Mouse (Mus musculus): ENCODE measurements at regions not wholly inside any gene's neighbourhood (a gene's known extent, or its start where the extent isn't known, plus 50 kb on each side); places are given as distances from the start of the nearest gene placed in this dataset.
A peak's percentile ranks its signal among the peaks of the same experiment; 100 is the strongest.

GRCm38 (mm10) chr10:101269371-101269770 is 411.9 kb upstream of the Mgat4c start:
- DNase-seq = no peak

DNA sequence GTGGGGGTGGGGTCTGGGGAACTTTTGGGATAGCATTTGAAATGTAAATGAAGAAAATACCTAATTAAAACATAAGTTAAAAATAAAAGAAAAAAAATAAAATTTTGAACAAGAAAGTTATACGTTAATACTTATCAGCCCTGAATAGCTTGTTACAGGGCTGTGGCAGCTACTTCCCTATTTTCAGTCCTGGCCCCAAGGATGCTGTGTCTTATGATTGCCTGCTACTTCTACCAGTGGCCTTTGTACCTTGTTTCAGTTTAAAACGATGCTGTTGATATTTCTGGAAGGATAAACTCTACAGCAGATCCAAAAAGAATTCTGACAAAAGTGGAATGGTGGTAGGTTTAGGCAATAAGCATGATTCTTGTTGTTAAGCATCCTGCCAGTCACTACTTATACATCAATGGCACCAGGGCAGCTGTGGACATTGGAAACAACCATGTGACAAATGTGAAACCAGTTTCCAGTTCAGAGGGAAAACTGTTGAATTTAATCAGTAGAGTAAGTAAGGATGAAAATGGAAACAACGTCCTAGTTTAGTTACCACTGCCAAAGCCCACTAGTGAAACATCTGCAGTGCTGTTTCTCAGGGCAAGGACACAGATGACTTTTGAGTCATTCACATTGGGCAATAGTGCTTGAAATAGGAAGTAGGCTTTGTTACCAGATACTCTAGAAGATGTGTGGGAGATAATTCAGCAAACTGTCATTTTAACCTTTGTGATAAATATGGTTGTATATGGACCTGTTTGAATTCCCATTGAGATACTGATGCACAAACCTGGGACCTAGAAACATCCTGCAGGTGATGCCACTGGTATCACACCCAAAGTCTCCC is 409.6 kb upstream of the Mgat4c start:
- DNase-seq = no peak

- DNase-seq = no peak
Measured at GRCm38 (mm10) chr10:101288082-101288481, 393.2 kb upstream of the Mgat4c start.

DNA sequence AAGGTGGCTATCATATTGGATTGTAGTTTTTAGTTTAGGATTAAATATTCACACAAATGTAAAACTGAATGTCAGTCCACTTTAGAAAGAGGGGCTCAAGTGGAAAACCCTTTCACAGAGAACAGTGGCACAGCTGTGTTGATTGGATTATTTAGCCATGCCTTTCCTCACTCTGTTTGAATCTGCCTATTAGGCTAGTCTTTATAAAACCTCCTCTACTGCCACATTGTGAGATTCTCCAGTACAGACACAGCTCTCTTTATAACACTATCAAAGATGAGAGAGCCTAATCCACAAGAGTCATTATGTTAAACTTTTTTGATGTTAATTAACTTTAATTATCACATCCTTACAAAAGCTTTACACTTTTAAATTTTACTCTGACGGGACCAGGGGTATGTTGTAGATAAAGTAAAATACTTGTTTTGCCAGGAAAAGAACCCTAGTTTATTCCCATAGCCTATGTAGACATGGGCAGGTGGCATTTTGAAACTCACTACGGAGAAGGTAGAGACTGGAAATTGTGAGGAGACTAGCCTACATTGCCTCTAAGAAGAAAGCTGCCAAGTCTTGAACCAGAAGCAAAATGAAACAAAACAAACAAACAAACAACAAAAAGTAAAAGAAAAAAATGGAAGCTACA is 379.0 kb upstream of the Mgat4c start:
- DNase-seq = no peak

DNA sequence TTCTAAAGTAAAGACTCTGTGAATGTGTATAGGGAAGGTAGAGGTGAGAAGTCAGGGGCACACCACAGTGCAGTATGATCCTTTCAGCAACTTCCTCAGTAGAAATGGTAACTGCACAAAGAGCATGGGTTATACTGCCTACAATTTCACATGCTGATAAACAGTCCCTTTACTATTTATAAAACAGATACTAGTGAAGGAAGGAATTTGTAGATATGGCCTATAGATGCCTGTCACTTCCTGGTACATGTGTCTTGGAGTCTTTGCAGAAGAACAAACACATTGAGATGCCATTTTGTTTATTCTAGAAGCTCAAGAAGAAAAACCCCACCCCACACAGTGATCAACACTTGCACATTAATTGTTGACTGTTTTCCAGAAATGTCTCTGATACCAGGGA is 377.2 kb upstream of the Mgat4c start:
- no peak for DNase-seq

DNA sequence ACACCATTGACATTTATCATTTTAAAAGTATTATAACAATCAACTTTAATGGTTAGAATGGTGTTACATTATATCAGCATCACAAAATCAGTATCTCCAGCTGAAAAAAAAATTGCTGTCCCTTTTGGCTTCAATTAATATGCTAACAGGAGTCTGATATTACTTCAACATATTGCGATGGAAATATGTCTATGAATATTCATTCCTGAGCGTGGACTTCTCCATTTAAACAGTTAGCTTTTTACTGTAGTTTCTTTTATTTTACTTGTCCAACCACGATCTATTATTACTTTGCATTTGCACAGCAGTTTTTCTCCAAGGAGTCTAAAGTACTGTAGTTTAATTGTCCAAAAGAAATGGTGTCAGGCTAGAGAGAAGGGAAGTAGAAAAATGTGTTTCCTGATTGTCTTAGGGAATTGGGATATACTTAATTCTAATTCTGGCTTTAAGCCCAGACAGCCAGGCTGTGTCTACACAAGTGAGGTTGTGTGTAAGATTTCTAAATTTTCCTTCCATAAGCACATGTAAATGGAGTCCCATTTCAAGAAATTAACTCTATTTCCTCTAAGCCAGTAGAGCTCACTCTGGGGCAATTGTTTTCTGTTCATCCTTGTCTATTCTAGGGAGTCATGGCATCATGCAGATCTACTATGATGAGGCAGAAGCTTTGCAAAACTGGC is 364.5 kb upstream of the Mgat4c start:
- no peak for DNase-seq

- no peak for DNase-seq
Measured at GRCm38 (mm10) chr10:101321080-101321717, 360.1 kb upstream of the Mgat4c start.

DNA sequence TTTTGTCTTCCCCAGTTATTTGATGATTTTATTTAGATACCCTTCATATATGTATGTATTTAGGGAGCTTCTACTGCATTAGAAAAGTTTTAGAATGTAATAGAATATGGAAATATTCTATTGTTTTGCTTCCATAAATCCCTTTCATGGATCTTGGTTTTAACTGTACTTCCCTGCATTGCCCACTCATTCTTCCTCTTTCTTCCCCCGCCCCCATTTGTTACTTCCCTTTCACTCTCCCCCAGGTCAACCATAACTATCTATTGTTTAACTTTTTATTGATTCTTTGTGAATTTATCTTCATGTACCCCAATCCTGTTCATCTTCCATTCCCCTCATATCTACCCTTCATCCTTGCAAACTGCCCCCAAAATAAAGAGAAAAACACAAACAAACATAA is 356.8 kb upstream of the Mgat4c start:
- DNase-seq = no peak

- no peak for DNase-seq
Measured at GRCm38 (mm10) chr10:101328545-101328944, 352.7 kb upstream of the Mgat4c start.

DNA sequence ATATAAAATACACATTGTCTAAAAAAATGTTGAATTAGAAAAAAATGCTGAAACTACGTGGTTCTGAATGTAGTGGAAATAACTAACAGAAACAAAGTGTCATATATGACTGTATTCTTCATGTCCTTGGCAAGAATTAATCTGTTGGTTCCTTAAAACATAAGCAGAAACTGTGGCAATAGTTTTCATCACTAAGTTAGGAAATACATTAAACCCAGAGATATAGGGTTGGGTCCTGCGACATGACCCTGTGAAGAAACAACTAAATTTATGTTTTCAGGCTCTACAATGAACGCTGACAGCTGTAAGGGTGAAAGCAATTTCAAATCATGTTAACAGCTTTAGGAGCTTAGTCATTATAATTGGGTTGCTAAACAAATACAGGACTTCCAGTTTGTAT is 351.2 kb upstream of the Mgat4c start:
- no peak for DNase-seq

- no peak for DNase-seq
Measured at GRCm38 (mm10) chr10:101335136-101335535, 346.2 kb upstream of the Mgat4c start.

- peak; percentile 27 to 31 for DNase-seq
Measured at GRCm38 (mm10) chr10:101339565-101339964, 341.7 kb upstream of the Mgat4c start.

GRCm38 (mm10) chr10:101350198-101350897 is 330.9 kb upstream of the Mgat4c start:
- DNase-seq = no peak

GRCm38 (mm10) chr10:101373850-101374581 is 307.3 kb upstream of the Mgat4c start:
- no peak for DNase-seq

DNA sequence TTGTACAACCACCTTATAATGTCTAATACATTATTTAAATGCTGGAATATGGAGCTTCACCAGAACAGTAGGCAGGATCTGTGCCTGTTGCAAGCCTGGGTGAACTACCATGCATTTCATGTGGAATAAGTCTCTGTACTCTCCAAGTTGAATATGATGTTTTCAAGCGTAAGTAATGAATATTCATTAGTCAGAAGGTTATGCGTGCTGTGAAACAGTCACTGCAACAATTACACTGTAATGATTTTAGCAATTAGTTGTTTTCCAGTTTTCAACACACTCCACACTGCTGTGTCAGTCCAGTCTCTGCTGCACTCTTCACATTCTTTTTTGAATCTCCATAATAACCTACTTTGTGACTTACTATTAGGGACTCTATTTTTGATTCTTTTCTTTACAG is 287.9 kb upstream of the Mgat4c start:
- no peak for DNase-seq

GRCm38 (mm10) chr10:101399206-101399605 is 282.1 kb upstream of the Mgat4c start:
- no peak for DNase-seq

GRCm38 (mm10) chr10:101415262-101415661 is 266.0 kb upstream of the Mgat4c start:
- no peak for DNase-seq

- no peak for DNase-seq
Measured at GRCm38 (mm10) chr10:101422562-101422961, 258.7 kb upstream of the Mgat4c start.
